Mouse (Mus musculus) testis, adult 2 months (tissue): ENCODE measurements around the gene Sacm1l. TPM values are rescaled to one million over a fixed set of nuclear protein-coding genes. Genes with fewer than 3 reads are reported as not detected.

ENCODE experiments used
- H3K27ac ChIP-seq: fragments of 200-500 bp; 2 replicates; pipeline ENCODE4 v1.5.1; 2012; ENCODE audit warnings: low read depth, low read length; ENCODE audit not compliant: control insufficient read depth, insufficient read depth
- H3K27me3 ChIP-seq: fragments of 200-500 bp; 2 replicates; pipeline ENCODE4 v1.6.1; 2012; ENCODE audit warnings: mild to moderate bottlenecking, low read length, moderate library complexity; ENCODE audit not compliant: control insufficient read depth, insufficient read depth
- H3K36me3 ChIP-seq: fragments of 200-500 bp; 2 replicates; pipeline ENCODE4 v1.6.1; 2012; ENCODE audit warnings: mild to moderate bottlenecking, low read length; ENCODE audit not compliant: control insufficient read depth, insufficient read depth
- H3K4me1 ChIP-seq: fragments of 200-500 bp; 2 replicates; pipeline ENCODE4 v1.6.1; 2012; ENCODE audit warnings: low read length; ENCODE audit not compliant: control insufficient read depth, insufficient read depth
- H3K4me3 ChIP-seq: fragments of 200-500 bp; 2 replicates; pipeline ENCODE4 v1.5.1; 2012; ENCODE audit warnings: low read depth, mild to moderate bottlenecking, low read length, moderate library complexity, mixed read lengths; ENCODE audit not compliant: control insufficient read depth
- CTCF ChIP-seq: fragments of 200-500 bp; IDR thresholded peaks from 2 replicates; pipeline ENCODE4 v1.5.1; 2012; ENCODE audit warnings: low read depth, mild to moderate bottlenecking, inconsistent platforms, low read length, moderate library complexity; ENCODE audit not compliant: control insufficient read depth, insufficient read depth, insufficient replicate concordance
- POLR2A ChIP-seq: fragments of 200-500 bp; IDR thresholded peaks from 2 replicates; pipeline ENCODE4 v1.6.1; 2012; ENCODE audit warnings: low read depth, mild to moderate bottlenecking, inconsistent platforms, low read length, moderate library complexity; ENCODE audit not compliant: control insufficient read depth
- polyA plus RNA-seq: library from polyadenylated mRNA; depleted of rRNA; stranded (reverse); fragments of >200 nt; gene quantifications from 2 replicates; pipeline ENCODE4 v1.2.3, GENCODE M21; 2012; rRNA removed

The Sacm1l gene
- polyA plus RNA-seq, 1 experiment, result 5.1 TPM

GRCm38 (mm10) chr9:123632281-123632680 is 102.7 kb downstream of the Sacm1l start, which contains the start of gene Slc6a20b:
TSS of gene Slc6a20b (minus strand) at chr9:123632565.
- no peak for TF ChIP-seq POLR2A
- no peak for TF ChIP-seq CTCF
- Histone ChIP-seq H3K27me3 (no peaks in the 10 kb centered on the region), H3K4me1 (peaks cover 4% of the 10 kb centered on the region), H3K4me3 (no peak within 1 kb of the TSS), H3K27ac (no peak within 1 kb of the TSS), H3K36me3 (no peaks in the 10 kb centered on the region)

- Histone ChIP-seq H3K27me3 (no peaks in the 10 kb centered on the region), H3K27ac (no peak overlapping the region), H3K36me3 (no peaks in the 10 kb centered on the region), H3K4me1 (peaks cover 4% of the 10 kb centered on the region), H3K4me3 (no peak overlapping the region)
- TF ChIP-seq POLR2A, result no peak
- no peak for TF ChIP-seq CTCF
Observed at GRCm38 (mm10) chr9:123632993-123633392, 103.4 kb downstream of the Sacm1l start.

- Histone ChIP-seq H3K36me3 (no peaks in the 10 kb centered on the region), H3K27ac (no peak overlapping the region; the same call in 1 of the 2 replicates), H3K4me1 (peaks cover 6% of the 10 kb centered on the region), H3K27me3 (no peaks in the 10 kb centered on the region), H3K4me3 (no peak overlapping the region)
- TF ChIP-seq CTCF, result no peak
- TF ChIP-seq POLR2A, result no peak
Observed at GRCm38 (mm10) chr9:123636771-123637170, 107.2 kb downstream of the Sacm1l start.

- H3K27ac ChIP-seq, result no peak overlapping the region
- no peak for TF ChIP-seq POLR2A
- no peak for TF ChIP-seq CTCF
Observed at GRCm38 (mm10) chr9:123638231-123638630, 108.7 kb downstream of the Sacm1l start.

GRCm38 (mm10) chr9:123638668-123639089 is 109.1 kb downstream of the Sacm1l start:
- Histone ChIP-seq H3K27ac (no peak overlapping the region), H3K27me3 (no peaks in the 10 kb centered on the region)
- TF ChIP-seq POLR2A, result no peak
- no peak for TF ChIP-seq CTCF

More at GRCm38 (mm10) chr9:123638231-123638630, 108.7 kb downstream of the Sacm1l start:
- no peaks in the 10 kb centered on the region for H3K27me3 ChIP-seq
- H3K36me3 ChIP-seq, result no peaks in the 10 kb centered on the region
- peaks cover 6% of the 10 kb centered on the region for H3K4me1 ChIP-seq
- H3K4me3 ChIP-seq, result no peak overlapping the region

GRCm38 (mm10) chr9:123640106-123640505 is 110.5 kb downstream of the Sacm1l start:
- Histone ChIP-seq H3K27me3 (no peaks in the 10 kb centered on the region), H3K27ac (no peak overlapping the region), H3K4me3 (no peak overlapping the region), H3K4me1 (peaks cover 6% of the 10 kb centered on the region), H3K36me3 (no peaks in the 10 kb centered on the region)
- TF ChIP-seq POLR2A (no peak), CTCF (no peak)

More at GRCm38 (mm10) chr9:123638668-123639089, 109.1 kb downstream of the Sacm1l start:
- Histone ChIP-seq H3K4me1 (peaks cover 6% of the 10 kb centered on the region), H3K36me3 (no peaks in the 10 kb centered on the region), H3K4me3 (no peak overlapping the region)

Other genes starting within 250 kb of the Sacm1l start
- 398 and 685 TPM in 2 replicates for gene Lars2, start 162.8 kb upstream of the Sacm1l start, polyA plus RNA-seq
- 34.7 and 43.1 TPM in 2 replicates for gene Limd1, start 51.1 kb upstream of the Sacm1l start, polyA plus RNA-seq
- 2.2 and 2.4 TPM in 2 replicates for gene Slc6a20b, start 102.8 kb downstream of the Sacm1l start, polyA plus RNA-seq
- 0.04 TPM in 1 of 2 replicates, not detected in the other for gene Ccr9, start 148.7 kb downstream of the Sacm1l start, polyA plus RNA-seq
- gene Slc6a20a, start 149.1 kb downstream of the Sacm1l start, polyA plus RNA-seq, result 4.5 and 5.9 TPM in 2 replicates
- 28.6 and 35.9 TPM in 2 replicates for gene Lztfl1, start 187.9 kb downstream of the Sacm1l start, polyA plus RNA-seq